Mouse (Mus musculus) heart, adult 2 months (tissue): ENCODE data around the gene Inpp5b.

Experiments
- CTCF ChIP-seq: fragments of 200-600 bp; IDR thresholded peaks from 2 replicates; pipeline ENCODE4 v1.8.1; 2022; ENCODE audit warnings: antibody characterized with exemption, mild to moderate bottlenecking, moderate library complexity
- EP300 ChIP-seq: fragments of 200-500 bp; IDR thresholded peaks from 2 replicates; pipeline ENCODE4 v1.6.1; 2011; ENCODE audit warnings: low read depth, low read length, control low read depth; ENCODE audit not compliant: insufficient read depth

- TF ChIP-seq EP300 = no peak
- no peak for TF ChIP-seq CTCF
These were observed 17.7 kb downstream of the Inpp5b start for GRCm38 (mm10) chr4:124759305-124759811.
